Mouse (Mus musculus) bone marrow macrophage, adult 2 months (primary cell): ENCODE data around the gene Frmd4a.

ENCODE experiments used
- CTCF ChIP-seq: IDR thresholded peaks from 2 replicates; pipeline ENCODE4 v1.5.1; 2012; ENCODE audit warnings: low read depth, mild to moderate bottlenecking, low read length, moderate library complexity
- POLR2A ChIP-seq: IDR thresholded peaks from 2 replicates; pipeline ENCODE4 v1.6.1; 2012; ENCODE audit warnings: mild to moderate bottlenecking, low read depth, low read length, borderline replicate concordance

GRCm38 (mm10) chr2:4316589-4316988, 299.1 kb downstream of the Frmd4a start:
- TF ChIP-seq CTCF (peak; percentile 20; the same call in 1 of the 2 replicates), POLR2A (no peak)
